Mouse (Mus musculus): ENCODE data around the gene Ncln. TPM values are rescaled to one million over a fixed set of nuclear protein-coding genes. Genes with fewer than 3 reads are reported as not detected.

Ncln gene
- polyA plus RNA-seq (2017; shearing (Covaris generic)) = 104 TPM

DNA sequence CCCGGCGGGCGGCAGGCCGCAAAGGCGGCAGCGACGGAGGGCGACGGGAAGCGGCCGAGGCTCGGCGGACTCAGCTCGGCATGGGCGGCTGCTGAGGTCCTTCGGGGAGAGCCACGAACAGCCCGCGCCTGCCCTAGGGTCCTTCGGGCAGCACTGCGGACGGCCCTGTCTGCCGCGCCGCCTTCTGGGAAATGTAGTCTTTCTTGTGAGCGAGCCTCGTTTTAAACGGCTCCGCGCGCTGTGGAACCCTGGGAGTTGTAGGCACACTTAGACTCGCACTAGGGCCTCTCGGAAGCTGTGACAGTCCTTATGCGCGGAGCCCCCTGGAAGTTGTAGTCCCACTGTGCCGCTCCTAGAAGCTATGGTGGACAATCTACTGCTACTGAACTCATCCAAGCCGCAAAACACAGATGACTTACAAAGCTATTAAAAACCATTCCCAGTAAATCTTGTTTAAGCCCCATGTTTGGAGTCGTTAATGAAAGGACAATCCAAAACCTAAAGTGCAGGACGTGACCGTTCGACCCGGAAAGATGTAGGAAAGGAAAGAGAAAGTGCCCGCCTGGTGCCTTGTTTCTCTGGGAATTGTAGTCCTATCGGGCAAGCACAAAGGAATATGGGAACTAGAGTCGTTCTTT lies at the start of gene Ncln:
TSS of gene Ncln (minus strand) at position 129 of the 638 bp plus-strand sequence.

GRCm38 (mm10) chr10:81545161-81545747 lies 49.1 kb upstream of the Ncln start, which contains the start of gene Gna11:
Gene Gna11, minus strand, starts transcription at chr10:81545190.

DNA sequence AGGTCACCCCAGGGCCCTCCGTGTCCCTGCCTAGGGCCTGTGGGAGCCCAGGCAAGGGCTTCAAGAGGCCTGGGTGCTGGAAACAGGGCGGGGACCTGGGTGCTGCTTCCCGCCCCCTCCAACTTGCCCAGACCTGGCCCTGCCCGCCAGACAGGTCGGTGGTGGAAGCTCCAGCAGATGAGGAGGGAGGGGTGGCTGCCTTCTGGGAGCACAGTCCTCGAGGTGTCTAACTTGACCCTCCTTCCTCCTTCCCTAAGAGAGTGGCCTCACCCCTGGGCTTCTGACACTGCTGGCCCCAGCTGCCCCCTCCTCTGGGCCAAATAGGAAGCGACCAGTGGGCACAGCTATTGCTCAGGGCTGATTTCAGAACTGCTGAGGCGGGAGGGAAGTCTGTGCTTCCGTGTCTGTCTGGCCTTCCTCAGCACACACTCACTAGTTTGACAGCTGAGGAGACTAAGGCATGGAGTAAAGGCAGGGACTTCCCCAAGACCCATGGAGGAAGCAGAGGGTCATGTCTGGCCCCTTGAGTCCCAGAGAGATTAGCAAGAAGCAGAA lies 27.9 kb upstream of the Ncln start, which contains the start of gene Gna15:
TSS of gene Gna15 (minus strand) at position 175 of the 555 bp plus-strand sequence.

GRCm38 (mm10) chr10:81500032-81500431 lies 3.8 kb upstream of the Ncln start, which contains the start of gene S1pr4:
Gene S1pr4, minus strand, starts transcription at chr10:81500132.

DNA sequence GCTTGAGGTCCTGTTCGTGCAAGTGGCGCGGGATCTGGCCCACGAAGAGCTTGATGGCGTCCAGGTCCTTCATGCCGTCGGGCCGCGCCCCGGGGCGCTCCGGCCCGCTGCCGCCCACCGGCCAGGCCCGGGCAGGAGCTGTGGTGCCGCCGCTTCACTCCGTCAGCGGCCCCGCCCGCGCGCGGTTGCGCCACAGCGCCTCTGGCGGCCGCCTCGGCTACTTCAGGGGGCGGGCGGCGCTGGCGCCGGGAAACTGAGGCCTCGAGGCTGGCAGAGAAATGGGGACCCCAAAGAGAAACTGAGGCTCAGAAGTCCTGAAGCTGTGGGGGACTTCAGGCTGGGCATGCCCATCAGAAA lies 13.7 kb downstream of the Ncln start, which contains the start of gene Celf5:
TSS of gene Celf5 (minus strand) at position 177 of the 357 bp plus-strand sequence.

GRCm38 (mm10) chr10:81455181-81455895 lies 40.9 kb downstream of the Ncln start, which contains the start of gene Nfic:
Gene Nfic, minus strand, starts transcription at chr10:81455635.

Other genes with a start within 250 kb of the Ncln start
- gene Matk, start 243.5 kb downstream of the Ncln start, polyA plus RNA-seq (2017; shearing (Covaris generic)) = 59.6 TPM
- 146 TPM for gene Mrpl54, start 229.5 kb downstream of the Ncln start, polyA plus RNA-seq (2017; shearing (Covaris generic))
- 40.4 TPM for gene Apba3, start 229.4 kb downstream of the Ncln start, polyA plus RNA-seq (2017; shearing (Covaris generic))
- 10.0 TPM for gene Tjp3, start 204.8 kb downstream of the Ncln start, polyA plus RNA-seq (2017; shearing (Covaris generic))
- 81.0 TPM for gene Pip5k1c, start 203.4 kb downstream of the Ncln start, polyA plus RNA-seq (2017; shearing (Covaris generic))
- gene Cactin, start 175.3 kb downstream of the Ncln start, polyA plus RNA-seq (2017; shearing (Covaris generic)) = 42.4 TPM
- gene Tbxa2r, start 167.7 kb downstream of the Ncln start, polyA plus RNA-seq (2017; shearing (Covaris generic)) = 14.6 TPM
- not detected for gene Gipc3, start 153.1 kb downstream of the Ncln start, polyA plus RNA-seq (2017; shearing (Covaris generic))
- gene Hmg20b, start 145.9 kb downstream of the Ncln start, polyA plus RNA-seq (2017; shearing (Covaris generic)) = 27.3 TPM
- 3.1 TPM for gene Mfsd12, start 138.9 kb downstream of the Ncln start, polyA plus RNA-seq (2017; shearing (Covaris generic))
- not detected for gene 4930404N11Rik, start 130.6 kb downstream of the Ncln start, polyA plus RNA-seq (2017; shearing (Covaris generic))
- 46.9 TPM for gene Fzr1, start 117.9 kb downstream of the Ncln start, polyA plus RNA-seq (2017; shearing (Covaris generic))
- gene Dohh, start 112.0 kb downstream of the Ncln start, polyA plus RNA-seq (2017; shearing (Covaris generic)) = 41.2 TPM
- gene Gm48551, start 111.9 kb downstream of the Ncln start, polyA plus RNA-seq (2017; shearing (Covaris generic)) = 1.6 TPM
- 1.6 TPM for gene Gm48552, start 107.4 kb downstream of the Ncln start, polyA plus RNA-seq (2017; shearing (Covaris generic))
- gene Smim24, start 103.3 kb downstream of the Ncln start, polyA plus RNA-seq (2017; shearing (Covaris generic)) = 1.1 TPM
- gene Nfic, start 40.8 kb downstream of the Ncln start, polyA plus RNA-seq (2017; shearing (Covaris generic)) = 17.9 TPM
- gene Celf5, start 13.7 kb downstream of the Ncln start, polyA plus RNA-seq (2017; shearing (Covaris generic)) = not detected
- gene S1pr4, start 3.7 kb upstream of the Ncln start, polyA plus RNA-seq (2017; shearing (Covaris generic)) = 64.0 TPM
- 89.2 TPM for gene Gna15, start 27.8 kb upstream of the Ncln start, polyA plus RNA-seq (2017; shearing (Covaris generic))
- gene Gna11, start 48.8 kb upstream of the Ncln start, polyA plus RNA-seq (2017; shearing (Covaris generic)) = 9.8 TPM
- gene Aes, start 63.1 kb upstream of the Ncln start, polyA plus RNA-seq (2017; shearing (Covaris generic)) = 893 TPM
- gene Tle2, start 78.2 kb upstream of the Ncln start, polyA plus RNA-seq (2017; shearing (Covaris generic)) = 1.2 TPM
- gene Tle6, start 104.7 kb upstream of the Ncln start, polyA plus RNA-seq (2017; shearing (Covaris generic)) = 1.5 TPM
- gene BC025920, start 109.9 kb upstream of the Ncln start, polyA plus RNA-seq (2017; shearing (Covaris generic)) = 2.0 TPM
- gene Sirt6, start 131.4 kb upstream of the Ncln start, polyA plus RNA-seq (2017; shearing (Covaris generic)) = 7.3 TPM
- 2.4 TPM for gene Ankrd24, start 132.1 kb upstream of the Ncln start, polyA plus RNA-seq (2017; shearing (Covaris generic))
- 1.9 TPM for gene Gm10778, start 152.7 kb upstream of the Ncln start, polyA plus RNA-seq (2017; shearing (Covaris generic))
- 10.5 TPM for gene Zfp433, start 208.4 kb upstream of the Ncln start, polyA plus RNA-seq (2017; shearing (Covaris generic))